Mouse (Mus musculus) CH12.LX (cell line): Measurements from ENCODE around the gene Kcnab3. TPM values are rescaled to one million over a fixed set of nuclear protein-coding genes. Genes with fewer than 3 reads are reported as not detected.
A peak's percentile ranks its signal among the peaks of the same experiment; 100 is the strongest.

ENCODE experiments used
- DNase-seq: peaks from one replicate; pipeline ENCODE4 v3.0.0-alpha.2; 2013; ENCODE audit errors: extremely low read depth
- H3K27ac ChIP-seq: 2 replicates; pipeline ENCODE4 v1.5.1; 2012; ENCODE audit warnings: low read depth, mild to moderate bottlenecking, control low read depth, moderate library complexity; ENCODE audit not compliant: insufficient read depth
- H3K27me3 ChIP-seq: replicated peaks from 2 replicates; pipeline ENCODE3; 2012; ENCODE audit warnings: inconsistent platforms
- H3K36me3 ChIP-seq, 2 experiments: replicated peaks in 1 of 2; 2 replicates each; pipeline versions ENCODE3 to v1.6.1; 2012; ENCODE audit warnings: inconsistent platforms in 1 of 2, low read length in 1 of 2, mild to moderate bottlenecking in 1 of 2, mixed read lengths in 1 of 2, moderate library complexity in 1 of 2; ENCODE audit not compliant: control insufficient read depth in 1 of 2, insufficient read depth in 1 of 2
- H3K4me1 ChIP-seq, 2 experiments: 2 replicates each; pipeline ENCODE4 v1.6.1; 2012; ENCODE audit warnings: inconsistent platforms in 1 of 2, moderate library complexity in 1 of 2; ENCODE audit not compliant: insufficient read depth in 2 of 2, control insufficient read depth in 1 of 2
- H3K4me2 ChIP-seq: 2 replicates; pipeline ENCODE4 v1.6.1; 2012; ENCODE audit warnings: low read depth, mild to moderate bottlenecking, control low read depth; ENCODE audit not compliant: poor library complexity, insufficient read depth, severe bottlenecking
- H3K4me3 ChIP-seq, 3 experiments: fragments of 150-350 bp in 1 of 3; sonication (generic) in 1 of 3; replicated peaks in 1 of 3; 2 replicates each; pipeline versions ENCODE3 to v1.5.1; 2011 to 2012; ENCODE audit warnings: low read depth in 2 of 3, low read length in 2 of 3, mild to moderate bottlenecking in 2 of 3, moderate library complexity in 2 of 3, control low read depth in 1 of 3, improper control_type of control experiment in 1 of 3, inconsistent platforms in 1 of 3, mixed read lengths in 1 of 3; ENCODE audit not compliant: poor library complexity in 1 of 3
- H3K79me2 ChIP-seq: replicated peaks from 2 replicates; pipeline ENCODE4 v1.6.1; 2012; ENCODE audit warnings: mild to moderate bottlenecking, moderate library complexity; ENCODE audit not compliant: control insufficient read depth, poor library complexity, insufficient read depth, severe bottlenecking; ENCODE audit errors: extremely low read depth
- H3K9ac ChIP-seq: 2 replicates; pipeline ENCODE4 v1.6.1; 2012; ENCODE audit warnings: low read depth, mild to moderate bottlenecking, control low read depth, moderate library complexity; ENCODE audit not compliant: insufficient read depth
- H3K9me3 ChIP-seq: replicated peaks from 2 replicates; pipeline ENCODE3; 2012; ENCODE audit warnings: low read length, inconsistent platforms, mixed read lengths
- BHLHE40 ChIP-seq: IDR thresholded peaks from 2 replicates; pipeline ENCODE4 v1.6.1; 2011; ENCODE audit warnings: mild to moderate bottlenecking, low read depth, low read length, improper control_type of control experiment
- CHD2 ChIP-seq: IDR thresholded peaks from 2 replicates; pipeline ENCODE4 v1.6.1; 2011; ENCODE audit warnings: low read length, improper control_type of control experiment
- ELF1 ChIP-seq: IDR thresholded peaks from 2 replicates; pipeline ENCODE4 v1.6.1; 2014; ENCODE audit warnings: low read depth, mild to moderate bottlenecking, inconsistent platforms, low read length, improper control_type of control experiment
- GABPA ChIP-seq: IDR thresholded peaks from 2 replicates; pipeline ENCODE4 v1.6.1; 2012; ENCODE audit warnings: low read depth, low read length, improper control_type of control experiment, inconsistent platforms; ENCODE audit not compliant: insufficient replicate concordance
- HCFC1 ChIP-seq: IDR thresholded peaks from 2 replicates; pipeline ENCODE4 v1.6.1; 2012; ENCODE audit warnings: low read depth, mild to moderate bottlenecking, inconsistent platforms, low read length, improper control_type of control experiment
- IRF4 ChIP-seq: IDR thresholded peaks from 2 replicates; pipeline ENCODE4 v1.6.1; 2014; ENCODE audit warnings: low read depth, mild to moderate bottlenecking, inconsistent platforms, low read length, improper control_type of control experiment
- JUND ChIP-seq: conservative IDR thresholded peaks from 2 replicates; pipeline ENCODE4 v1.6.1; 2011; ENCODE audit warnings: low read depth, low read length, improper control_type of control experiment
- KAT2A ChIP-seq: IDR thresholded peaks from 2 replicates; pipeline ENCODE4 v1.6.1; 2012; ENCODE audit warnings: low read length, improper control_type of control experiment, inconsistent platforms; ENCODE audit not compliant: insufficient replicate concordance
- MAFK ChIP-seq: IDR thresholded peaks from 2 replicates; pipeline ENCODE4 v1.6.1; 2011; ENCODE audit warnings: low read length, improper control_type of control experiment; ENCODE audit not compliant: insufficient replicate concordance
- MAX ChIP-seq: IDR thresholded peaks from 2 replicates; pipeline ENCODE4 v1.6.1; 2011; ENCODE audit warnings: low read length, improper control_type of control experiment
- MAZ ChIP-seq: IDR thresholded peaks from 2 replicates; pipeline ENCODE4 v1.6.1; 2012; ENCODE audit warnings: low read depth, mild to moderate bottlenecking, inconsistent platforms, low read length, improper control_type of control experiment, moderate library complexity
- MEF2A ChIP-seq: IDR thresholded peaks from 2 replicates; pipeline ENCODE4 v1.6.1; 2014; ENCODE audit warnings: low read depth, mild to moderate bottlenecking, inconsistent platforms, low read length, improper control_type of control experiment, borderline replicate concordance
- MYC ChIP-seq: IDR thresholded peaks from 2 replicates; pipeline ENCODE4 v1.6.1; 2011; ENCODE audit warnings: low read depth, mild to moderate bottlenecking, improper control_type of control experiment, low read length
- NELFE ChIP-seq: IDR thresholded peaks from 2 replicates; pipeline ENCODE4 v1.6.1; 2011; ENCODE audit warnings: low read depth, low read length, improper control_type of control experiment
- POLR2A ChIP-seq: IDR thresholded peaks from 2 replicates; pipeline ENCODE4 v1.6.1; 2011; ENCODE audit warnings: low read depth, mild to moderate bottlenecking, improper control_type of control experiment, low read length
- RAD21 ChIP-seq: IDR thresholded peaks from 2 replicates; pipeline ENCODE4 v1.6.1; 2011; ENCODE audit warnings: low read depth, mild to moderate bottlenecking, low read length, improper control_type of control experiment, moderate library complexity
- RCOR1 ChIP-seq: conservative IDR thresholded peaks from 2 replicates; pipeline ENCODE4 v1.6.1; 2012; ENCODE audit warnings: low read depth, mild to moderate bottlenecking, inconsistent platforms, low read length, improper control_type of control experiment
- SIN3A ChIP-seq: IDR thresholded peaks from 2 replicates; pipeline ENCODE4 v1.6.1; 2012; ENCODE audit warnings: low read length, improper control_type of control experiment, inconsistent platforms
- TBP ChIP-seq: conservative IDR thresholded peaks from 2 replicates; pipeline ENCODE4 v1.6.1; 2011; ENCODE audit warnings: low read depth, low read length, improper control_type of control experiment
- TCF12 ChIP-seq: IDR thresholded peaks from 2 replicates; pipeline ENCODE4 v1.6.1; 2014; ENCODE audit warnings: low read depth, mild to moderate bottlenecking, inconsistent platforms, low read length, improper control_type of control experiment
- USF1 ChIP-seq: IDR thresholded peaks from 2 replicates; pipeline ENCODE4 v1.6.1; 2014; ENCODE audit warnings: low read depth, mild to moderate bottlenecking, inconsistent platforms, low read length, improper control_type of control experiment
- USF2 ChIP-seq: conservative IDR thresholded peaks from 2 replicates; pipeline ENCODE4 v1.6.1; 2011; ENCODE audit warnings: low read depth, low read length, improper control_type of control experiment
- ZKSCAN1 ChIP-seq: IDR thresholded peaks from 2 replicates; pipeline ENCODE4 v1.6.1; 2012; ENCODE audit warnings: low read depth, inconsistent platforms, low read length, improper control_type of control experiment, borderline replicate concordance
- ZMIZ1 ChIP-seq: IDR thresholded peaks from 2 replicates; pipeline ENCODE4 v1.6.1; 2012; ENCODE audit warnings: low read depth, mild to moderate bottlenecking, inconsistent platforms, low read length, improper control_type of control experiment
- ZNF384 ChIP-seq: IDR thresholded peaks from 2 replicates; pipeline ENCODE4 v1.6.1; 2012; ENCODE audit warnings: low read depth, low read length, improper control_type of control experiment, inconsistent platforms
- dilution Hi-C: fragments of 300-500 bp; cut with MboI; formaldehyde crosslinking; loops from 2 replicates; pipeline ENCODE4 v1.14.3; 2020; ENCODE audit warnings: low sequenced_read_pairs; ENCODE audit not compliant: extremely low pct_unique_long_range_greater_than_20kb, extremely low pct_ligation_motif_present
- in situ Hi-C: fragments of 300-500 bp; cut with MboI; formaldehyde crosslinking; loops from 3 replicates; pipeline ENCODE4 v1.14.3; 2019; ENCODE audit warnings: low sequenced_read_pairs, low pct_ligation_motif_present, low pct_unique_long_range_greater_than_20kb, mixed read lengths
- polyA plus RNA-seq: library from polyadenylated mRNA; unstranded; fragments of >175 nt; gene quantifications from 2 replicates; pipeline ENCODE4 v1.2.1, GENCODE M21; 2012; ENCODE audit warnings: low read depth; ENCODE audit not compliant: insufficient read length
- total RNA-seq, 2 experiments: library from RNA; depleted of rRNA; stranded (reverse); fragments of 300-350 nt in 1 of 2; fragments of >200 nt in 1 of 2; gene quantifications; 2 replicates each; pipeline ENCODE4 v1.2.3; 2012 to 2014

The Kcnab3 gene
- total and polyA plus RNA-seq, 3 experiments: 0.39 to 1.1 TPM; not detected in 1

- Histone ChIP-seq H3K4me3 (no peak overlapping the region), H3K79me2 (no peaks in the 10 kb centered on the region), H3K27me3 (peaks cover 39% of the 10 kb centered on the region), H3K36me3 (no peaks in the 10 kb centered on the region), H3K9me3 (no peaks in the 10 kb centered on the region), H3K4me1 (peaks cover 8 to 19% of the 10 kb centered on the region in 2 experiments), H3K27ac (no peak overlapping the region), H3K4me2 (no peak overlapping the region), H3K9ac (no peak overlapping the region)
- in situ Hi-C loops: loop anchor here (5.0 kb wide), 2 partner anchors 36 to 59 kb away; partner anchors contain the start of gene Chd3
- TF ChIP-seq USF2: no peak
- no peak for TF ChIP-seq MYC
- no peak for TF ChIP-seq USF1
- no peak for TF ChIP-seq RCOR1
- TF ChIP-seq RAD21: no peak
- no peak for TF ChIP-seq POLR2A
- TF ChIP-seq ZMIZ1: no peak
- dilution Hi-C loops: no loop called here
- DNase-seq: no peak
Observed at GRCm38 (mm10) chr11:69331152-69331551, 5.1 kb downstream of the Kcnab3 start.

- no peaks in the 10 kb centered on the region for H3K79me2 ChIP-seq
- peak overlapping the region; percentile 50 for H3K9ac ChIP-seq
- no peak overlapping the region for H3K27ac ChIP-seq
- TF ChIP-seq RAD21 (no peak), JUND (no peak), MAFK (peak; percentile 99), ZMIZ1 (no peak), BHLHE40 (no peak), MAZ (no peak; the same call in 1 of the 2 replicates), TBP (0 out of 2 replicates have a peak, but pooled peaks have one; percentile 48), TCF12 (peak; percentile 68), HCFC1 (peak; percentile 56), MAX (peak; percentile 38; the same call in 1 of the 2 replicates), ZKSCAN1 (no peak), IRF4 (peak; percentile 53; the same call in 1 of the 2 replicates), CHD2 (peak; percentile 68; the same call in 1 of the 2 replicates), SIN3A (peak; percentile 28; the same call in 1 of the 2 replicates), ELF1 (0 out of 2 replicates have a peak, but pooled peaks have one; percentile 14), NELFE (peak; percentile 82), ZNF384 (no peak), MEF2A (0 out of 2 replicates have a peak, but pooled peaks have one; percentile 24), KAT2A (peak; percentile 87), GABPA (no peak), POLR2A (peak; percentile 71)
- peaks cover 33% of the 10 kb centered on the region for H3K27me3 ChIP-seq
- DNase-seq: no peak
- H3K36me3 ChIP-seq: no peaks in the 10 kb centered on the region
- peaks cover 5 to 14% of the 10 kb centered on the region in 2 experiments; a peak in 3 of 4 replicates for H3K4me1 ChIP-seq
- peak overlapping the region; percentile 21 to 55 (median 47) for H3K4me3 ChIP-seq
- no peaks in the 10 kb centered on the region for H3K9me3 ChIP-seq
- H3K4me2 ChIP-seq: peak overlapping the region; percentile 63
- in situ Hi-C loops: loop anchor here (5.0 kb wide), 2 partner anchors 35 to 60 kb away; partner anchors contain the start of gene Chd3
- dilution Hi-C loops: no loop called here
Observed at GRCm38 (mm10) chr11:69331929-69332405, 5.9 kb downstream of the Kcnab3 start.
